In genomic region chr12:102369488-102370235, GRCm38 (mm10) we compare ENCODE assay signal across 12 mouse cellular contexts.
DNase-seq lines count a peak whose midpoint lies in the region; ATAC-seq and TF ChIP-seq lines count a peak whose summit lies in the region.
"Had no signal": no experiment of that assay in that cellular context is flagged by ENCODE, and none has a peak within 500 bp of the region (broad histone marks: within the 10 kb centered on the region; RNA-seq: fewer than 3 reads in every experiment).

No protein-coding gene starts in this region.

- 59% methylated on average over 22 of the region's 22 CpGs for WGBS in kidney, postnatal 0 days
- WGBS in kidney, embryonic 14.5 days, result 72% methylated on average over 22 of the region's 22 CpGs
- WGBS in thymus, adult 2 months, result 32% methylated on average over 22 of the region's 22 CpGs

- no peak overlapping the region for H3K4me3 ChIP-seq in kidney, postnatal 0 days (replicated peaks; ENCODE audit: low read depth, low read length)
- no peak overlapping the region for H3K4me3 ChIP-seq in kidney, embryonic 14.5 days (ENCODE audit: low read length)
- peak overlapping the region; percentile 43 for H3K4me3 ChIP-seq in thymus, adult 2 months (ENCODE audit: control insufficient read depth, insufficient read depth, low read length)
- H3K4me3 ChIP-seq: lung, embryonic 15.5 days had no signal

- H3K4me1 ChIP-seq in kidney, postnatal 0 days (replicated peaks; ENCODE audit: insufficient read depth, low read length), result no peaks in the 10 kb centered on the region
- 0 out of 2 replicates have a peak, but pooled peaks cover 5% of the 10 kb centered on the region for H3K4me1 ChIP-seq in kidney, embryonic 14.5 days (ENCODE audit: control insufficient read depth, insufficient read depth, low read length)
- peaks cover 64% of the 10 kb centered on the region for H3K4me1 ChIP-seq in thymus, adult 2 months (replicated peaks; ENCODE audit: control insufficient read depth, insufficient read depth, low read length)

- H3K4me2 ChIP-seq in kidney, postnatal 0 days (ENCODE audit: low read length), result no peak overlapping the region
- no peak overlapping the region for H3K4me2 ChIP-seq in kidney, embryonic 14.5 days (replicated peaks; ENCODE audit: low read depth, low read length)
- H3K4me2 ChIP-seq: lung, embryonic 15.5 days had no signal

- 0 out of 2 replicates have a peak, but pooled peaks cover 16% of the 10 kb centered on the region for H3K36me3 ChIP-seq in kidney, postnatal 0 days (ENCODE audit: insufficient read depth, low read length)
- peaks cover 12% of the 10 kb centered on the region; the same call in 1 of the 2 replicates for H3K36me3 ChIP-seq in kidney, embryonic 14.5 days (ENCODE audit: control insufficient read depth, insufficient read depth, low read length)
- H3K36me3 ChIP-seq in thymus, adult 2 months (ENCODE audit: control insufficient read depth, insufficient read depth, low read length), result peaks cover 5% of the 10 kb centered on the region; the same call in 1 of the 2 replicates

- H3K27ac ChIP-seq in kidney, postnatal 0 days, result no peak overlapping the region
- no peak overlapping the region for H3K27ac ChIP-seq in kidney, embryonic 14.5 days (ENCODE audit: low read depth, low read length)
- no peak overlapping the region for H3K27ac ChIP-seq in thymus, adult 2 months (ENCODE audit: control insufficient read depth, insufficient read depth, low read length)
- H3K27ac ChIP-seq: lung, embryonic 15.5 days had no signal

- no peaks in the 10 kb centered on the region for H3K9me3 ChIP-seq in kidney, postnatal 0 days (replicated peaks; ENCODE audit: low read length)
- H3K9me3 ChIP-seq in kidney, embryonic 14.5 days (ENCODE audit: control insufficient read depth, low read length), result no peaks in the 10 kb centered on the region
- H3K9me3 ChIP-seq: lung, embryonic 15.5 days had no signal

- no peak overlapping the region for H3K9ac ChIP-seq in kidney, postnatal 0 days (ENCODE audit: low read depth, low read length)
- no peak overlapping the region for H3K9ac ChIP-seq in kidney, embryonic 14.5 days (ENCODE audit: low read depth, low read length)
- H3K9ac ChIP-seq: lung, embryonic 15.5 days had no signal

- DNase-seq in adrenal gland, postnatal 10 days, result peak; percentile 47
- DNase-seq in adrenal gland, adult 2 months, result no peak
- DNase-seq in kidney, postnatal 0 days (ENCODE audit: low spot score), result peak; percentile 25
- DNase-seq in thymus, adult 2 months, result no peak
- DNase-seq in thymus, postnatal 4 days, result no peak
- DNase-seq in naive thymus-derived CD4-positive, alpha-beta T cell, adult 2 months (ENCODE audit: low read depth), result peak; percentile 43
- no peak for DNase-seq in adipocyte (ENCODE audit: low spot score)
- DNase-seq: cerebellum, postnatal 25 days; thymus, postnatal 14 days had no signal

- no peak for TF ChIP-seq POLR2A in thymus, adult 2 months (IDR thresholded peaks at IDR 0.05; ENCODE audit: control insufficient read depth, extremely low read depth, insufficient read depth, low read length, poor library complexity)

- no peak for ATAC-seq in kidney, postnatal 0 days (replicated peaks; ENCODE audit: low FRiP score, low read depth)
- no peak; the same call in 1 of the 2 replicates for ATAC-seq in kidney, embryonic 14.5 days (ENCODE audit: low FRiP score, low TSS enrichment)
- ATAC-seq: hindbrain, embryonic 16.5 days had no signal

- H3K27me3 ChIP-seq in kidney, postnatal 0 days (ENCODE audit: insufficient read depth, low read length), result no peaks in the 10 kb centered on the region
- H3K27me3 ChIP-seq in kidney, embryonic 14.5 days (ENCODE audit: control insufficient read depth, insufficient read depth, low read length), result no peaks in the 10 kb centered on the region
- no peaks in the 10 kb centered on the region for H3K27me3 ChIP-seq in thymus, adult 2 months (ENCODE audit: control insufficient read depth, insufficient read depth, low read length)
- H3K27me3 ChIP-seq: lung, embryonic 15.5 days had no signal

- no peak for TF ChIP-seq CTCF in kidney, postnatal 0 days (IDR thresholded peaks at IDR 0.05; ENCODE audit: low read depth)
- TF ChIP-seq CTCF in thymus, adult 2 months (IDR thresholded peaks at IDR 0.05; ENCODE audit: borderline replicate concordance, control insufficient read depth, extremely low read depth, insufficient read depth, low read length, poor library complexity), result no peak

Comparison
In these comparisons a context has a peak if more than half of its experiments do, and no peak if none do; other contexts are left out.
1. DNase-seq: peak in adrenal gland, postnatal 10 days (single experiment), kidney, postnatal 0 days (single experiment) and naive thymus-derived CD4-positive, alpha-beta T cell, adult 2 months (single experiment); none in adrenal gland, adult 2 months (single experiment), thymus, adult 2 months (single experiment), thymus, postnatal 4 days (single experiment) and adipocyte (single experiment).